ENCODE assay signal across 8 mouse cellular contexts in the genomic region with DNA sequence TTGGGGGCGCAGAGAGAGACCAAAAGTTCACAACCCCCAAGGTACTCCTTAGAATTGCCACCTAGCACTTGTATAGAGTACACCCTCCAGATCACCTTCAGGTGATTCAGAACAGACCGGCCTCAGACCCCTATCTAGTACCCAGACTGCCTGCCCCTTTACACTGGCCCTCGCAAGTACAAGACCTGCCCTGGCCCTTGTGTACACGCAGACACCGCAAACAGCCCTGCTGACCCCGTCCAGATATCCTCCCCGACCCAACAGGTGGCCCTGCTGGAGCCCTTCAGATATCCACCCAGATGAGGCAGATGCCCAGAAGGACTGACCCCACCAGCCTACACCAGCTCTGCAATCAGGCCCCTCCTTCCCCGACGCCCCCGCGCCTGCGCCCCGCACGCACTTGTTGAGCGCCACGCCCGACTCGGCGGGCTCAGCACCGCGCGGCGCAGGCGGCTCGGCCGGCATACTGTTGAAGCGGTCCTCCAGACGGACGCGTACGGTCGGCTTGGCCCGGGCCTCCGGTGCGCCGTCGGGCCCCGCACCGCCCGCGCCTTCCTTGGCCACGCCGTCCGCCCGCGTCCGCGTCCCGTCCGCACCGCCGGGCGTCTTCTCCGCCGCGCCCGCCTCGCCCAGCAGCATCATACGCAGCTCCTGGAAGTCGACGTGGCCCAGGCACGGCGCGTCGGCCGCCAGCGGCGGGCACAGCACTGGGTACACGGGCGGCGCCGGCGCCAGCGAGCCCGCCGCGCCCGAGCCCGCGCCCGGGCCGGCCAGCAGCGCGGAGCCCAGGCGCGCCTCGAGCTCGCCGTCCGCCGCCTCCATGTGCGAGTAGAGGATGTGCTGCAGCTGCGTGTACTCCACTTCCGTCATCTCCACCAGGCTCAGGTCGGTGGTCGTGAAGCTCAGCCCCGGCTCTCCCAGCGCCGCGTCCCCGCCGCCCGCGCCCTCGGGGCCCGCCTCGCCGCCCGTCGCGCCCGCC. TPM values are rescaled to one million over a fixed set of nuclear protein-coding genes. Genes with fewer than 3 reads are reported as not detected.
DNase-seq lines count a peak whose midpoint lies in the region; ATAC-seq and TF ChIP-seq lines count a peak whose summit lies in the region.

No protein-coding gene starts in this region.

- TF ChIP-seq POLR2A in limb, embryonic 14.5 days (IDR thresholded peaks at IDR 0.05; ENCODE audit: borderline replicate concordance, extremely low read depth, insufficient read depth, insufficient read length) = no peak

- H3K4me2 ChIP-seq in lung, embryonic 15.5 days = peak overlapping the region; percentile 53
- H3K4me2 ChIP-seq in forebrain, embryonic 12.5 days = peak overlapping the region; percentile 44
- peak overlapping the region; percentile 46 for H3K4me2 ChIP-seq in limb, embryonic 14.5 days (replicated peaks; ENCODE audit: low read depth, low read length, severe bottlenecking)
- peak overlapping the region; percentile 39 for H3K4me2 ChIP-seq in stomach, embryonic 14.5 days (replicated peaks; ENCODE audit: low read depth, low read length)

- WGBS in lung, embryonic 15.5 days = 2% methylated on average over 82 of the region's 112 CpGs
- WGBS in forebrain, embryonic 12.5 days = 1% methylated on average over 81 of the region's 112 CpGs
- 4% methylated on average over 41 of the region's 112 CpGs for WGBS in limb, embryonic 14.5 days
- 2% methylated on average over 79 of the region's 112 CpGs for WGBS in stomach, embryonic 14.5 days

- ATAC-seq in lung, embryonic 15.5 days (ENCODE audit: borderline replicate concordance, extremely low read depth, low FRiP score, low TSS enrichment) = peak; percentile 57; the same call in 1 of the 2 replicates
- 0 out of 2 replicates have a peak, but pooled peaks have one; percentile 20 for ATAC-seq in forebrain, embryonic 12.5 days (ENCODE audit: low FRiP score)
- peak; percentile 37 for ATAC-seq in limb, embryonic 14.5 days (ENCODE audit: low FRiP score, low read depth)
- ATAC-seq in stomach, embryonic 14.5 days (ENCODE audit: insufficient number of reproducible peaks, insufficient read depth, low FRiP score, low read depth) = peak; percentile 65; the same call in 1 of the 2 replicates

- peak overlapping the region; percentile 34 for H3K4me3 ChIP-seq in lung, embryonic 15.5 days
- H3K4me3 ChIP-seq in forebrain, embryonic 12.5 days (replicated peaks) = peak overlapping the region; percentile 37
- peak overlapping the region; percentile 39 for H3K4me3 ChIP-seq in limb, embryonic 14.5 days (replicated peaks; ENCODE audit: low read length)
- peak overlapping the region; percentile 23 for H3K4me3 ChIP-seq in stomach, embryonic 14.5 days (ENCODE audit: low read depth, low read length)

- peaks cover 61% of the 10 kb centered on the region for H3K27me3 ChIP-seq in lung, embryonic 15.5 days
- peaks cover 55% of the 10 kb centered on the region for H3K27me3 ChIP-seq in forebrain, embryonic 12.5 days
- H3K27me3 ChIP-seq in limb, embryonic 14.5 days (ENCODE audit: control insufficient read depth, insufficient read depth, low read length) = peaks cover 36% of the 10 kb centered on the region
- H3K27me3 ChIP-seq in stomach, embryonic 14.5 days (ENCODE audit: control insufficient read depth, insufficient read depth, low read length) = peaks cover 25% of the 10 kb centered on the region

- H3K27ac ChIP-seq in lung, embryonic 15.5 days = no peak overlapping the region
- no peak overlapping the region for H3K27ac ChIP-seq in forebrain, embryonic 12.5 days
- H3K27ac ChIP-seq in limb, embryonic 14.5 days (replicated peaks; ENCODE audit: low read depth, low read length) = no peak overlapping the region
- H3K27ac ChIP-seq in stomach, embryonic 14.5 days (ENCODE audit: low read length) = no peak overlapping the region

- no peak overlapping the region for H3K9ac ChIP-seq in lung, embryonic 15.5 days
- H3K9ac ChIP-seq in forebrain, embryonic 12.5 days = no peak overlapping the region
- H3K9ac ChIP-seq in limb, embryonic 14.5 days (ENCODE audit: low read depth, low read length, severe bottlenecking) = peak overlapping the region; percentile 34
- no peak overlapping the region for H3K9ac ChIP-seq in stomach, embryonic 14.5 days (replicated peaks; ENCODE audit: low read depth, low read length)

- peaks cover 9% of the 10 kb centered on the region for H3K9me3 ChIP-seq in lung, embryonic 15.5 days
- peaks cover 21% of the 10 kb centered on the region for H3K9me3 ChIP-seq in forebrain, embryonic 12.5 days
- H3K9me3 ChIP-seq in limb, embryonic 14.5 days (ENCODE audit: control insufficient read depth, low read length) = peaks cover 21% of the 10 kb centered on the region
- H3K9me3 ChIP-seq in stomach, embryonic 14.5 days (ENCODE audit: control insufficient read depth, low read depth, low read length) = peaks cover 17% of the 10 kb centered on the region

- H3K36me3 ChIP-seq in lung, embryonic 15.5 days = no peaks in the 10 kb centered on the region
- H3K36me3 ChIP-seq in forebrain, embryonic 12.5 days (replicated peaks) = no peaks in the 10 kb centered on the region
- H3K36me3 ChIP-seq in limb, embryonic 14.5 days (ENCODE audit: control insufficient read depth, insufficient read depth, low read length) = no peaks in the 10 kb centered on the region
- no peaks in the 10 kb centered on the region for H3K36me3 ChIP-seq in stomach, embryonic 14.5 days (ENCODE audit: control insufficient read depth, insufficient read depth, low read length)

- DNase-seq in lung, postnatal 10 days = no peak
- no peak for DNase-seq in limb, embryonic 14.5 days (ENCODE audit: low spot score)
- DNase-seq in gastrocnemius, postnatal 10 days = no peak
- no peak for DNase-seq in natural killer cell, adult 2 months (ENCODE audit: low spot score in 2 of 2)
- no peak for DNase-seq in lung, postnatal 25 days (ENCODE audit: low spot score)

- no peaks in the 10 kb centered on the region for H3K4me1 ChIP-seq in lung, embryonic 15.5 days
- H3K4me1 ChIP-seq in forebrain, embryonic 12.5 days = peaks cover 6% of the 10 kb centered on the region
- no peaks in the 10 kb centered on the region for H3K4me1 ChIP-seq in limb, embryonic 14.5 days (ENCODE audit: control insufficient read depth, insufficient read depth, low read length)
- H3K4me1 ChIP-seq in stomach, embryonic 14.5 days (ENCODE audit: control insufficient read depth, insufficient read depth, low read length) = no peaks in the 10 kb centered on the region

RNA-seq across cellular contexts. Expression of gene Tcfl5, which starts 0.6 kb away (rescaled TPM):
- polyA plus RNA-seq in lung, embryonic 15.5 days (2015; fragmentation: Nextera tagmentation; extraction: Ambion mirVana) = 0.10 and 0.22 TPM in 2 replicates
- polyA plus RNA-seq in forebrain, embryonic 12.5 days (2016; fragmentation: Nextera tagmentation; extraction: Ambion mirVana) = 0.15 and 0.26 TPM in 2 replicates
- polyA plus RNA-seq in limb, embryonic 14.5 days (2012; rRNA removed) = 1.8 and 2.0 TPM in 2 replicates
- polyA plus RNA-seq in limb, embryonic 14.5 days (2014; fragmentation: Nextera tagmentation; extraction: Ambion mirVana) = 0.70 and 0.98 TPM in 2 replicates
- polyA plus RNA-seq in stomach, embryonic 14.5 days (2014; fragmentation: Nextera tagmentation; extraction: Ambion mirVana) = 0.13 and 0.14 TPM in 2 replicates
- under 1 TPM; 0.28 to 0.41 TPM for total RNA-seq in gastrocnemius, postnatal 10 days (2021)

RNA-seq across cellular contexts. Expression of gene Col9a3, which starts 44.3 kb away (rescaled TPM):
- polyA plus RNA-seq in lung, embryonic 15.5 days (2015; fragmentation: Nextera tagmentation; extraction: Ambion mirVana) = 36.3 and 39.5 TPM in 2 replicates
- polyA plus RNA-seq in forebrain, embryonic 12.5 days (2016; fragmentation: Nextera tagmentation; extraction: Ambion mirVana) = 25.7 and 28.6 TPM in 2 replicates
- 612 and 663 TPM in 2 replicates for polyA plus RNA-seq in limb, embryonic 14.5 days (2012; rRNA removed)
- polyA plus RNA-seq in limb, embryonic 14.5 days (2014; fragmentation: Nextera tagmentation; extraction: Ambion mirVana) = 334 and 360 TPM in 2 replicates
- 6.9 and 9.8 TPM in 2 replicates for polyA plus RNA-seq in stomach, embryonic 14.5 days (2014; fragmentation: Nextera tagmentation; extraction: Ambion mirVana)
- total RNA-seq in gastrocnemius, postnatal 10 days (2021) = 1 to 10 TPM; 1.0 to 1.4 TPM

RNA-seq across cellular contexts. Expression of gene Ogfr, which starts 52.8 kb away (rescaled TPM):
- polyA plus RNA-seq in lung, embryonic 15.5 days (2015; fragmentation: Nextera tagmentation; extraction: Ambion mirVana) = 60.4 and 62.2 TPM in 2 replicates
- polyA plus RNA-seq in forebrain, embryonic 12.5 days (2016; fragmentation: Nextera tagmentation; extraction: Ambion mirVana) = 96.7 and 96.8 TPM in 2 replicates
- 67.5 and 78.6 TPM in 2 replicates for polyA plus RNA-seq in limb, embryonic 14.5 days (2012; rRNA removed)
- 71.4 and 84.5 TPM in 2 replicates for polyA plus RNA-seq in limb, embryonic 14.5 days (2014; fragmentation: Nextera tagmentation; extraction: Ambion mirVana)
- 61.3 and 61.4 TPM in 2 replicates for polyA plus RNA-seq in stomach, embryonic 14.5 days (2014; fragmentation: Nextera tagmentation; extraction: Ambion mirVana)
- total RNA-seq in gastrocnemius, postnatal 10 days (2021) = 10 to 100 TPM; 27.9 to 32.2 TPM
